Mouse (Mus musculus): ENCODE measurements around the gene Cdca7l.
"Not testable (repeated sequence)": the region's sequence is repeated elsewhere in the genome, so short reads cannot be mapped to it uniquely, and the experiment has no call there.

Gene Cdca7l

GRCm38 (mm10) chr12:117857884-117858283 is 53.8 kb downstream of the Cdca7l start:
- no peak for DNase-seq (ENCODE audit: extremely low read depth, low read depth, low spot score)

- no peak for DNase-seq (ENCODE audit: extremely low read depth, low read depth, low spot score)
Observed at GRCm38 (mm10) chr12:117860840-117861239, 56.8 kb downstream of the Cdca7l start.

DNA sequence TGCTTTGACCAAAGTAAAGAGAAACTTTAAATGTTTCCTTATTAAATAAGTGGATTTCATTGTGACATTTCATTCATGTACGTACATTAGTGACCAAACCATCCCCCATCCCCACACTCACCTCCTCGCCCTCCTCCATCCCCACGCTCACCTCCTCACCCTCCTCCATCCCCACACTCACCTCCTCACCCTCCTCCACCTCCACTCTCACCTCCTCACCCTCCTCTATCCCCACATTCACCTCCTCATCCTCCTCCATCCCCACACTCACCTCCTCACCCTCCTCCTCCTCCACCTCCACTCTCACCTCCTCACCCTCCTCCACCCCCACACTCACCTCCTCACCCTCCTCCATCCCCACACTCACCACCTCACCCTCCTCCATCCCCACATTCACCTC is 57.2 kb downstream of the Cdca7l start:
- no peak for DNase-seq (ENCODE audit: extremely low read depth, low read depth, low spot score)

GRCm38 (mm10) chr12:117862655-117863054 is 58.6 kb downstream of the Cdca7l start:
- no peak for DNase-seq (ENCODE audit: extremely low read depth, low read depth, low spot score)

DNA sequence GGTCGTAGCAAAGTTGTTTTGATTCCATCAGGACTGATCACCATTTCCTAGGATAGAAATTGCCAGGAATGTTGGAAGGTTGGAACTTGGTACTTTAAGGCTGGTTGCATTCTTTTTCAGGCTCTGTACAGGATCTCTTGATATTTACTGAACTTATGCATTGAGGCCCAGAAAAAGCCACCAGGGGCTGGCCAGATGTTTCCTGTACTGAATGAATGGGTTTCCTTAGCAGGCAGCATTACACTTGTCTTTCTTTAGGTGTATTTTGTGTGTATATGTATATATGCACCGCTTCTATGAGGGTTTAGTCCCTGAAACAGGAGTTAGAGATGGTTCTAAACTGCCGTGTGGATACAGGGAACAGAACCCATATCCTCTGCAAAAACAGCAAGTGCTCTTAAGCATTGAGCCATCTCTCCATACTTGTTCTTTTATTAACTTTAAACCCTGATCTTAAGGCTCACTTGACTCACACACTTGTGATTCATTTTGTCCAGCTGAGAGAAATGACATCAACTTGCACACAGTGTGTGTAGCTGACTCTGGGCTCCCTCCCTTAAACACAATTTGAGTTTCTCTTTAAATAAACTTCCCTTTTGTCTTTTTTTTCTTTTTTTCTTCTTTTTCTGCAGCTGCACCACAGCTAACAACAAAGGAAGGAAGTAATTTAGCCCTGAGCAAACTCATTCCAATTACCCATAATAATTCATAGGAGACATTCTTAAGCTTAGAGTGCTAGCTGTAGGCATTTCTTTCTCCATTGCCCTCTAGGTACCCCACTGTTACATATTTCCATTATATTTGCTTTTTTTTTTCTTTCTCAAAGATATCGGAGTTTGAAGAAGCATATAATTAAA is 63.8 kb downstream of the Cdca7l start:
- DNase-seq (ENCODE audit: extremely low read depth, low read depth, low spot score): no peak

GRCm38 (mm10) chr12:117872265-117872664 is 68.2 kb downstream of the Cdca7l start:
- no peak for DNase-seq (ENCODE audit: extremely low read depth, low read depth, low spot score)

GRCm38 (mm10) chr12:117878341-117878740 is 74.3 kb downstream of the Cdca7l start:
- DNase-seq (ENCODE audit: extremely low read depth, low read depth, low spot score): no peak

GRCm38 (mm10) chr12:117884627-117885026 is 80.5 kb downstream of the Cdca7l start:
- DNase-seq (ENCODE audit: extremely low read depth, low read depth, low spot score): no peak

DNA sequence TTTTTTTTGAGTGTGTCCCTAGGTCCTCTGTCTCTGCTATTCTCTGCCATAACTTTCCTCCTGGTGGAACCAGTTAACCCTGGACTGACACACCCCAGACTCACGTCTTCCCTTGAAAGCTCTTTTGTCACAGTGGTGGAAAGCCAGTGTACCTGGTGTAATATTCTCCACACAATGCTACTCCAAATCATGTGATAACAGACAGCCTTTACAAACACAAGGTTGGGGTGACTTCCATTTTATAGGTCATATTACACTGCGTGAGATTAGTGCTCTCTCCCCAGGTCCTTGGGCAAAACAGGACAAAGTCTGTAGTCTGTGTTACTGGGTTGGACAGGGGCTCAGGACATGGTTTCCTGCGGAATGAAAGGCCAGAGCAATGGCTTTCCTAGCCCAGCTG is 83.3 kb downstream of the Cdca7l start:
- DNase-seq (ENCODE audit: extremely low read depth, low read depth, low spot score): no peak

- DNase-seq (ENCODE audit: extremely low read depth, low read depth, low spot score): not testable (repeated sequence)
Observed at GRCm38 (mm10) chr12:117900798-117901197, 96.7 kb downstream of the Cdca7l start.

DNA sequence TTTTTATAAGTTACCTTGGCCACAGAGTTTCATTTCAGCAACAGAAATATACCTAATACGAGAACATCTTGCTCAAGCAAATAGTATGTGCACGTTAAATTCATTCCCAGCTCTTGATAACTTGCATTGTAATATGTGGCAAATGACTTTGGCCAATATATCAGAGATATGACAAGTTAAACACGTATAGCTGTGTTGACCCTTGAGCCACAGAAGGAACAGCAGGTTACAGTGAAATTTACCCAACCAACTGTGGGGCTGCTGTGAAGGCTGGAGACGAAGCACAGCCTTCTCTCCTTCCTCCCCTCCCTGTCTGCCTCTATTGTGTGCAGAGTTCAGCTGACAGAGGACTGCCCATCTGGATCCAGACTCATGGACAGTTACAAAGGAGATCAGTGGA is 97.3 kb downstream of the Cdca7l start:
- DNase-seq (ENCODE audit: extremely low read depth, low read depth, low spot score): not testable (repeated sequence)

DNA sequence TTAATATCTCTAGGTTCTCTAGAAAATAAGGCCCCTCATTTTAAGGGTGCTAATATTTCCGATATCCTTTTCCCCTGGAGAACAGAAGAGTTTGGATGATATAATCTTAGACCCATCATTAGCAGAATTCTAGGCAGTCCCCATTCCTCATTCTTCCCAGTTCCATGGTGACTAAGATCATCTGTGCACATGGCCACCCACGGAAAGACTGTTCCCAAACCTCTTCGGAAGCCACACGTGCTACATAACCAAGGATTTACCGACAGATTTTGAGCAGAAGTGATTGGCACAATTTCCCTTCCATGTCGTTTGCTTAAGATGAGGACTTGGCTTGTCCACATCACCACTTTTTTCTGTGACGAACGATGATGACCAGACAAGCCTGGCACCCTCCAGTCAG is 99.6 kb downstream of the Cdca7l start:
- no peak for DNase-seq (ENCODE audit: extremely low read depth, low read depth, low spot score)

GRCm38 (mm10) chr12:117905232-117905840 is 101.2 kb downstream of the Cdca7l start:
- DNase-seq (ENCODE audit: extremely low read depth, low read depth, low spot score): not testable (repeated sequence)

GRCm38 (mm10) chr12:117911396-117911795 is 107.3 kb downstream of the Cdca7l start:
- DNase-seq (ENCODE audit: extremely low read depth, low read depth, low spot score): no peak

GRCm38 (mm10) chr12:117914613-117915245 is 110.6 kb downstream of the Cdca7l start:
- DNase-seq (ENCODE audit: extremely low read depth, low read depth, low spot score): no peak

GRCm38 (mm10) chr12:117915826-117916588 is 111.9 kb downstream of the Cdca7l start:
- no peak for DNase-seq (ENCODE audit: extremely low read depth, low read depth, low spot score)
